Mouse (Mus musculus) embryonic facial prominence, embryonic 11.5 days (tissue): ENCODE measurements around the gene Trim61. TPM values are rescaled to one million over a fixed set of nuclear protein-coding genes. Genes with fewer than 3 reads are reported as not detected.
A peak's percentile ranks its signal among the peaks of the same experiment; 100 is the strongest.

Experiments used
- ATAC-seq: fragments of 200-750 bp; cut with Nextera tagmentation; replicated peaks from 2 replicates; pipeline ENCODE4 v1.8.0; 2017; ENCODE audit warnings: low read depth; ENCODE audit not compliant: insufficient number of reproducible peaks, low FRiP score, low TSS enrichment
- DNase-seq: peaks from one replicate; pipeline ENCODE4 v3.0.0-alpha.2; 2015; ENCODE audit warnings: low spot score
- H3K27ac ChIP-seq: fragments of 300-500 bp; sonication (generic); replicated peaks from 2 replicates; pipeline ENCODE4 v1.5.1; 2014; ENCODE audit warnings: mild to moderate bottlenecking, low read depth, low read length, control low read depth
- H3K27me3 ChIP-seq: fragments of 300-500 bp; sonication (generic); 2 replicates; pipeline ENCODE4 v1.6.1; 2014; ENCODE audit warnings: mild to moderate bottlenecking, low read length, moderate library complexity, mixed read lengths; ENCODE audit not compliant: control insufficient read depth, insufficient read depth
- H3K36me3 ChIP-seq: fragments of 300-500 bp; sonication (generic); replicated peaks from 2 replicates; pipeline ENCODE4 v1.6.1; 2014; ENCODE audit warnings: low read depth, mild to moderate bottlenecking, low read length, moderate library complexity, mixed read lengths; ENCODE audit not compliant: control insufficient read depth, insufficient read depth
- H3K4me1 ChIP-seq: fragments of 300-500 bp; sonication (generic); 2 replicates; pipeline ENCODE4 v1.6.1; 2014; ENCODE audit warnings: low read length, mixed read lengths; ENCODE audit not compliant: control insufficient read depth, insufficient read depth
- H3K4me2 ChIP-seq: fragments of 300-500 bp; sonication (generic); 2 replicates; pipeline ENCODE4 v1.6.1; 2014; ENCODE audit warnings: low read depth, mild to moderate bottlenecking, control low read depth, low read length, moderate library complexity
- H3K4me3 ChIP-seq: fragments of 300-500 bp; sonication (generic); 2 replicates; pipeline ENCODE4 v1.5.1; 2014; ENCODE audit warnings: low read depth, low read length, control low read depth
- H3K9ac ChIP-seq: fragments of 300-500 bp; sonication (generic); replicated peaks from 2 replicates; pipeline ENCODE4 v1.6.1; 2014; ENCODE audit warnings: mild to moderate bottlenecking, control low read depth, low read length
- H3K9me3 ChIP-seq: fragments of 300-500 bp; sonication (generic); replicated peaks from 2 replicates; pipeline ENCODE4 v1.6.1; 2016; ENCODE audit warnings: mild to moderate bottlenecking, low read length, inconsistent platforms, mixed read lengths; ENCODE audit not compliant: control insufficient read depth
- WGBS: fragments of 180-500 bp; shearing (Covaris S2); extraction: QIAGEN DNeasy Blood & Tissue Kit; methylation state at CpG from one replicate; pipeline ENCODE4 v1.1.7; 2014; 5-methylcytosine and 5-hydroxymethylcytosine counted together
- polyA plus RNA-seq: library from polyadenylated mRNA; unstranded; fragments of >200 nt; fragmentation: Nextera tagmentation; extraction: Ambion mirVana; gene quantifications from 2 replicates; pipeline ENCODE4 v1.2.1, GENCODE M21; 2014

Trim61 gene
- polyA plus RNA-seq, 1 experiment from 2014 or later, result not detected

DNA sequence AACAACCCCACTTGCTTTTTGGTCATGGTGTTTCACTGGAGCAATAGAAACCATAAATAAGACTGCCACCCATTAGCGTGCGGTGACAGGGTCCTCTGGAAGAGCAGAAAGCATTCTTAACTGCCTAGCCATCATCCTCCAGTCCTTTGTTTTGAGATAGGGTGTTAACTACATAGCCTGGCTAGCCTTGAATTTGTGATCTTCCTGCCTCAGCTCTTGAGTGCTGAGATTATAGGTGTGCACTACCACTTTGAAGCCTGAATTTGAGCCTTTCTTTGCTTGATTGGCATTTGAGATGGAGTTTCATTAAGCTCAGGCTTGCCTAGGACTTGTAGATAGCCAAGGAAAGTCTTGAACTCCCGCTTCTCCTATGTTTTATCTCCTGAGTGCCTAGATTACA, 35.2 kb upstream of the Trim61 start:
- Histone ChIP-seq H3K9me3 (no peaks in the 10 kb centered on the region), H3K9ac (no peak overlapping the region), H3K27me3 (no peaks in the 10 kb centered on the region), H3K36me3 (no peaks in the 10 kb centered on the region), H3K27ac (no peak overlapping the region), H3K4me2 (no peak overlapping the region), H3K4me3 (no peak overlapping the region), H3K4me1 (no peaks in the 10 kb centered on the region)
- DNase-seq (no peak), ATAC-seq (no peak)
- 97% methylated on average over 3 of the region's 3 CpGs for WGBS

DNA sequence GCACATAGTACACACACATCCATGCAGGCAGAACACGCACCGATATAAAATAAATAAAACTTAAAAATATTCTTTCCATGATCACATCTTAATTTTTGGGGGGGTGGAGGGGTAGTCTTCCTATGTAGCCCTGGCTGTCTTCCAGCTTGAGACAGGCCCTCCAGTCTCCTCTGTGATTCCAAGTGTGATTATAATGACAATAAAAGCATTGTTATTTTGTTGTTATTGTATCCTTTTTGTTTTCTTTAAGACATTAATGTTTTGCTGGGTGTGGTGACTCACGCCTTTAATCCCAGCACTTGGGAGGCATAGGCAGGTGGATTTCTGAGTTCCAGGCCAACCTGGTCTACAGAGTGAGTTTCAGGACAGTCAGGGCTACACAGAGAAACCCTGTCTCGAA, 29.5 kb upstream of the Trim61 start:
- no peak overlapping the region for H3K4me3 ChIP-seq
- 89% methylated on average over 4 of the region's 4 CpGs for WGBS

DNA sequence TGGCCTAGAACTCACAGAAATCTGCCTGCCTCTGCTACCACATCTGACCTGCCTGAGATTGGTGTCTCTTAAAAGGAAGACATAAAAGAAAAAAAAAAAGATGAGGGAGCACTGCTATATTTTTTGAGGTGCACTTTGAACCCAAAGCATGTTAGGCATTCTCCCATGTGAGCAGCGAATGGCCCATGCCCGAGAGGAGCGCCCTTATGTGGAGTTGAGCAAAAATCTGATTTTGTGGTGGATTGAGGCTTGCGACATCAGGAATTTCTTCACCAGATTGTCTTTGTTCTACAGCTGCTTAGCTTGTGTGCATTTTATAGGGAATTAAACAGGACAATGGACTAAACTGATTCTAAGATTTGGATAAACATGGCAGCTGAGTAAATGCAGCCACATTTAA, 28.9 kb upstream of the Trim61 start:
- H3K4me1 ChIP-seq, result no peaks in the 10 kb centered on the region

More for the DNA sequence above, 29.5 kb upstream of the Trim61 start:
- no peak overlapping the region for H3K27ac ChIP-seq
- no peak for DNase-seq
- no peaks in the 10 kb centered on the region for H3K4me1 ChIP-seq
- H3K9me3 ChIP-seq, result no peaks in the 10 kb centered on the region
- H3K4me2 ChIP-seq, result no peak overlapping the region
- no peaks in the 10 kb centered on the region for H3K27me3 ChIP-seq
- H3K36me3 ChIP-seq, result no peaks in the 10 kb centered on the region
- no peak overlapping the region for H3K9ac ChIP-seq
- ATAC-seq, result no peak

DNA sequence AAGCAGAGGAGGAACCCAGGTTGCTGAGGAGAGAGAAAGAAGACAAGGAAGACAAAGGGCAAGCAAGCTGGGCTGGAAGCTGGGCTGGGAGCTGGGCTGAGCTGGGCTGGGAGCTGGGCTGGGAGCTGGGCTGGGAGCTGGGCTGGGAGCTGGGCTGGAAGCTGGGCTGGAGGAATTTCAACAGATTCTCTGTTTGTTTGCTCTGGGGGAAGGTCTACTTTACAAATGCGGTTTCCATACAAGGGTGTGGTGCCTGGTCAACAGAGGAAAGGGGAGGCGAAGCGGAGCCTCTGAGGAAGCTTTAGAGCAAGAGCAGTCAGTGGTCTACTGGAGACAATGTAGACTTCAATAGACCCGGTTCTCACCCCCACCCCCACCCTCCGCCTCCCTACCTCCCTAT, 28.2 kb upstream of the Trim61 start:
- no peaks in the 10 kb centered on the region for H3K4me1 ChIP-seq
- no peak overlapping the region for H3K27ac ChIP-seq
- H3K27me3 ChIP-seq, result no peaks in the 10 kb centered on the region
- H3K4me3 ChIP-seq, result no peak overlapping the region
- H3K36me3 ChIP-seq, result no peaks in the 10 kb centered on the region
- H3K9me3 ChIP-seq, result no peaks in the 10 kb centered on the region
- WGBS, result 46% methylated on average over 5 of the region's 5 CpGs
- no peak for ATAC-seq
- DNase-seq, result no peak
- H3K4me2 ChIP-seq, result no peak overlapping the region
- no peak overlapping the region for H3K9ac ChIP-seq

More for the DNA sequence above, 28.9 kb upstream of the Trim61 start:
- no peaks in the 10 kb centered on the region for H3K9me3 ChIP-seq
- H3K27me3 ChIP-seq, result no peaks in the 10 kb centered on the region
- H3K36me3 ChIP-seq, result no peaks in the 10 kb centered on the region
- DNase-seq, result no peak
- WGBS, result 92% methylated on average over 4 of the region's 4 CpGs
- H3K27ac ChIP-seq, result no peak overlapping the region
- no peak overlapping the region for H3K4me2 ChIP-seq
- ATAC-seq, result no peak
- no peak overlapping the region for H3K4me3 ChIP-seq
- no peak overlapping the region for H3K9ac ChIP-seq

DNA sequence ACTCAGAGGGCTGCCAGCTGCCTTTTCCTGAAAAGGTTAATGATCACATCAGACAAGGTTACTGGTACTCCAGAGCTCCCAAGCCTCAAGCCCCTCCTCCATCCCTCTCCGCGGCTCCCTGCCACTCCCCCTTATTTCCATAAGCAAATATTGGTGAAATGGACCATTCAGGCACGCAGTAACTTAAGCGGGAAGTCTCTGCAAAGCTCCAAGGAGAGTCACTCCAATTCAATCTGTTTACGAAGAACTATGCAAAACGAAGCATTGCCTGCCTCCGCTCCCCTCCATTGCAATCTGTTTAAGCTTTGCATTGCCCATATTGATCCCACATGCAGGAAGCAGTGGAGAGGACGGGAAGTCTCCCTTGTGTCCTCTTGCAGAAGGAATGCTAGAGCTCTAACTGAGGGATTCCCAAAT, 18.8 kb upstream of the Trim61 start, which contains the start of gene Apela:
Apela (minus strand) TSS at position 220 of the 417 bp plus-strand sequence.
- DNase-seq (peak; percentile 77), ATAC-seq (peak; percentile 74)
- no peaks in the 10 kb centered on the region for H3K9me3 ChIP-seq
- no peaks in the 10 kb centered on the region for H3K27me3 ChIP-seq
- H3K4me1 ChIP-seq, result no peaks in the 10 kb centered on the region; the same call in 1 of the 2 replicates
- 0 out of 2 replicates have a peak within 1 kb of the TSS, but pooled peaks have one; percentile 14 for H3K4me3 ChIP-seq
- no peak within 1 kb of the TSS for H3K9ac ChIP-seq
- H3K4me2 ChIP-seq, result peak within 1 kb of the TSS; percentile 37
- H3K36me3 ChIP-seq, result no peaks in the 10 kb centered on the region
- WGBS, result under 1% methylated on average over 8 of the region's 8 CpGs
- H3K27ac ChIP-seq, result no peak within 1 kb of the TSS

DNA sequence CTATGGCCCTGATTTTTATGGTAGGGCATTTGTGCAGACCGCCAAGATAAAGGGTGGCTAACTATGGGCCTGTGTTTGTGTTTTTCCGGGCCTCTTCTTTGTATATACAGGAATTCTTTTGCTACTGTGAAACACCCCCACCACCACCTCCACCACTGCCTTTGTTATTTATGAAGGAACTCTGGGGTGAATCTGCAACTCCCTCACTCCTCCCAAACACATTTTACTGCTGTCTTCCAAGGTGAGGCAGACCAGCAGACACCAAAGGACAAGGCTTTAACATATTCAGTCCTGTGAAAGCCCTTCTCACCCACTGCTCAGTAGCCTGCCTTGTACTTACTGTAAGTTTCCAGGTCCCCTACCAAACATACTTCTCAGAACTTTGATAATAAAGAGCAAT, 15.8 kb upstream of the Trim61 start:
- ATAC-seq (no peak), DNase-seq (no peak)
- no peak overlapping the region for H3K27ac ChIP-seq
- no peak overlapping the region for H3K4me3 ChIP-seq
- WGBS, result 50% methylated on average over 2 of the region's 2 CpGs
- H3K9ac ChIP-seq, result no peak overlapping the region
- no peaks in the 10 kb centered on the region for H3K36me3 ChIP-seq
- no peak overlapping the region for H3K4me2 ChIP-seq
- no peaks in the 10 kb centered on the region; the same call in 1 of the 2 replicates for H3K4me1 ChIP-seq
- no peaks in the 10 kb centered on the region for H3K27me3 ChIP-seq
- H3K9me3 ChIP-seq, result no peaks in the 10 kb centered on the region

DNA sequence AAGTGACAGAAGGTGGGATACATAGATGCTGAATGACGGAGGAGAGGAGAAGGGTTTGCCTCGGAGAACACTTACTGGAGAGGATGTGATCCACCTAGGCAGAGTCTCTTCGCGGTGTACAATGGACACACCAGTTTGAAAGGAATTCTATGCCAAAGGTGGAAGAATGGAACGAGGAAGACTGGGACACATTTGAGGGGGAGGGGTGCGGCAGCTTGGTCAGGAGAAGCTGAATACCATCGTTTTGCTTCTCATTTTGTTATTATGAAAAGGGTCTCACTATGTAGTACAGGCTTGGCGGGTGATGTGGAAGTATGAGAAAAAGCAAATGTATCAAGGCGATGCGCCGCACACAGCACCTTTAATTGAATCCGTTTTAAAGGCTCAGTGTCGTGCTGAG, 14.7 kb upstream of the Trim61 start:
- Histone ChIP-seq H3K4me2 (no peak overlapping the region), H3K4me3 (no peak overlapping the region), H3K9me3 (no peaks in the 10 kb centered on the region), H3K36me3 (no peaks in the 10 kb centered on the region), H3K27me3 (no peaks in the 10 kb centered on the region), H3K9ac (no peak overlapping the region), H3K4me1 (no peaks in the 10 kb centered on the region; the same call in 1 of the 2 replicates), H3K27ac (no peak overlapping the region)
- 87% methylated on average over 13 of the region's 13 CpGs for WGBS
- DNase-seq (no peak), ATAC-seq (no peak)

DNA sequence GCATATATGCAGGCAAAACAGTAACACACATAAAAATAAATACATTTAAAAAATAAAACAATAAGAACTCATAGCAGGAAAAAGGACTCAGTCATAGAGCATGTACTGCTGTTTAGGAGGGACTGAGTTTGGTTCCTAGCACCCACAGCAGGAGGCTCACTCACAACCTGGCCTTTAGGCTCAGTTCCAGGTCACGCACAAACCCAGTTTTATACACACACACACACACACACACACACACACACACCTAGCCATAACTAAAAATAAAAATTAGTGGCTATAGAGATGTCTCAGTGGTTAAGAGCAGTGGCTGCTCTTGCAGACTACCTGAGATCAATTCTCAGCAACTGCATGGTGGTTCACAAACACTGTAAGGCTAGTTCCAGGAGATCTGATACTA, 13.8 kb upstream of the Trim61 start:
- Histone ChIP-seq H3K36me3 (no peaks in the 10 kb centered on the region), H3K9me3 (no peaks in the 10 kb centered on the region), H3K4me3 (no peak overlapping the region), H3K4me2 (no peak overlapping the region), H3K27me3 (no peaks in the 10 kb centered on the region), H3K9ac (no peak overlapping the region), H3K27ac (no peak overlapping the region), H3K4me1 (no peaks in the 10 kb centered on the region; the same call in 1 of the 2 replicates)
- DNase-seq (no peak), ATAC-seq (no peak)
- 92% methylated on average over 1 of the region's 1 CpGs for WGBS
